Mouse (Mus musculus): ENCODE measurements around the gene Tenm2. TPM values are rescaled to one million over a fixed set of nuclear protein-coding genes. Genes with fewer than 3 reads are reported as not detected.

Gene Tenm2
- polyA plus RNA-seq, 1 experiment = 0.61 TPM

GRCm38 (mm10) chr11:36172520-36172919, 1063.2 kb downstream of the Tenm2 start:
- no peak for TF ChIP-seq POLR2A (IDR thresholded peaks at IDR 0.05; ENCODE audit: low read depth, low read length)
- no peak for TF ChIP-seq CTCF (conservative IDR thresholded peaks at IDR 0.05; ENCODE audit: insufficient read depth, insufficient read length, low read depth, low read length)
- H3K4me1 ChIP-seq (ENCODE audit: control insufficient read depth, insufficient read depth, low read length) = no peaks in the 10 kb centered on the region
- WGBS = 80% methylated on average over 6 of the region's 6 CpGs
- no peaks in the 10 kb centered on the region for H3K36me3 ChIP-seq (ENCODE audit: control insufficient read depth, insufficient read depth, low read length)
- no peaks in the 10 kb centered on the region for H3K27me3 ChIP-seq (replicated peaks; ENCODE audit: control insufficient read depth, insufficient read depth, low read length)
- no peak overlapping the region for H3K27ac ChIP-seq (ENCODE audit: insufficient read depth, low read depth, low read length)
- H3K4me3 ChIP-seq (ENCODE audit: insufficient read depth, low read depth, low read length) = no peak overlapping the region
- no peak for DNase-seq

- H3K27me3 ChIP-seq (replicated peaks; ENCODE audit: control insufficient read depth, insufficient read depth, low read length) = no peaks in the 10 kb centered on the region
- no peaks in the 10 kb centered on the region for H3K36me3 ChIP-seq (ENCODE audit: control insufficient read depth, insufficient read depth, low read length)
- no peak for TF ChIP-seq CTCF (conservative IDR thresholded peaks at IDR 0.05; ENCODE audit: insufficient read depth, insufficient read length, low read depth, low read length)
- no peak for TF ChIP-seq POLR2A (IDR thresholded peaks at IDR 0.05; ENCODE audit: low read depth, low read length)
- DNase-seq = no peak
- no peak overlapping the region for H3K27ac ChIP-seq (ENCODE audit: insufficient read depth, low read depth, low read length)
- H3K4me3 ChIP-seq (ENCODE audit: insufficient read depth, low read depth, low read length) = no peak overlapping the region
- WGBS = 78% methylated on average over 7 of the region's 7 CpGs
- H3K4me1 ChIP-seq (ENCODE audit: control insufficient read depth, insufficient read depth, low read length) = no peaks in the 10 kb centered on the region
Measured at GRCm38 (mm10) chr11:36171991-36172390, 1063.8 kb downstream of the Tenm2 start.

- Histone ChIP-seq H3K4me3 (ENCODE audit: insufficient read depth, low read depth, low read length) (no peak overlapping the region), H3K27ac (ENCODE audit: insufficient read depth, low read depth, low read length) (no peak overlapping the region), H3K4me1 (ENCODE audit: control insufficient read depth, insufficient read depth, low read length) (no peaks in the 10 kb centered on the region), H3K27me3 (replicated peaks; ENCODE audit: control insufficient read depth, insufficient read depth, low read length) (no peaks in the 10 kb centered on the region), H3K36me3 (ENCODE audit: control insufficient read depth, insufficient read depth, low read length) (no peaks in the 10 kb centered on the region)
- no peak for TF ChIP-seq CTCF (conservative IDR thresholded peaks at IDR 0.05; ENCODE audit: insufficient read depth, insufficient read length, low read depth, low read length)
- TF ChIP-seq POLR2A (IDR thresholded peaks at IDR 0.05; ENCODE audit: low read depth, low read length) = no peak
- DNase-seq = no peak
- WGBS = 77% methylated on average over 12 of the region's 12 CpGs
Measured at GRCm38 (mm10) chr11:36171221-36171620, 1064.5 kb downstream of the Tenm2 start.

- WGBS = 67% methylated on average over 4 of the region's 4 CpGs
- no peaks in the 10 kb centered on the region for H3K36me3 ChIP-seq (ENCODE audit: control insufficient read depth, insufficient read depth, low read length)
- TF ChIP-seq CTCF (conservative IDR thresholded peaks at IDR 0.05; ENCODE audit: insufficient read depth, insufficient read length, low read depth, low read length) = no peak
- no peak for TF ChIP-seq POLR2A (IDR thresholded peaks at IDR 0.05; ENCODE audit: low read depth, low read length)
Measured at GRCm38 (mm10) chr11:36169738-36170137, 1066.0 kb downstream of the Tenm2 start.

GRCm38 (mm10) chr11:36168921-36169537, 1066.7 kb downstream of the Tenm2 start:
- Histone ChIP-seq H3K4me1 (ENCODE audit: control insufficient read depth, insufficient read depth, low read length) (no peaks in the 10 kb centered on the region), H3K27ac (ENCODE audit: insufficient read depth, low read depth, low read length) (no peak overlapping the region), H3K36me3 (ENCODE audit: control insufficient read depth, insufficient read depth, low read length) (no peaks in the 10 kb centered on the region), H3K4me3 (ENCODE audit: insufficient read depth, low read depth, low read length) (no peak overlapping the region), H3K27me3 (replicated peaks; ENCODE audit: control insufficient read depth, insufficient read depth, low read length) (no peaks in the 10 kb centered on the region)
- WGBS = 81% methylated on average over 6 of the region's 6 CpGs
- DNase-seq = no peak
- TF ChIP-seq POLR2A (IDR thresholded peaks at IDR 0.05; ENCODE audit: low read depth, low read length) = no peak
- TF ChIP-seq CTCF (conservative IDR thresholded peaks at IDR 0.05; ENCODE audit: insufficient read depth, insufficient read length, low read depth, low read length) = no peak

More at GRCm38 (mm10) chr11:36169738-36170137, 1066.0 kb downstream of the Tenm2 start:
- H3K27me3 ChIP-seq (replicated peaks; ENCODE audit: control insufficient read depth, insufficient read depth, low read length) = no peaks in the 10 kb centered on the region
- DNase-seq = no peak
- H3K4me3 ChIP-seq (ENCODE audit: insufficient read depth, low read depth, low read length) = no peak overlapping the region
- no peaks in the 10 kb centered on the region for H3K4me1 ChIP-seq (ENCODE audit: control insufficient read depth, insufficient read depth, low read length)
- H3K27ac ChIP-seq (ENCODE audit: insufficient read depth, low read depth, low read length) = no peak overlapping the region

GRCm38 (mm10) chr11:36167766-36168318, 1067.9 kb downstream of the Tenm2 start:
- no peak for TF ChIP-seq CTCF (conservative IDR thresholded peaks at IDR 0.05; ENCODE audit: insufficient read depth, insufficient read length, low read depth, low read length)
- Histone ChIP-seq H3K27ac (ENCODE audit: insufficient read depth, low read depth, low read length) (no peak overlapping the region), H3K4me1 (ENCODE audit: control insufficient read depth, insufficient read depth, low read length) (no peaks in the 10 kb centered on the region), H3K4me3 (ENCODE audit: insufficient read depth, low read depth, low read length) (no peak overlapping the region), H3K27me3 (replicated peaks; ENCODE audit: control insufficient read depth, insufficient read depth, low read length) (no peaks in the 10 kb centered on the region), H3K36me3 (ENCODE audit: control insufficient read depth, insufficient read depth, low read length) (no peaks in the 10 kb centered on the region)
- DNase-seq = no peak
- 80% methylated on average over 10 of the region's 10 CpGs for WGBS

GRCm38 (mm10) chr11:36163580-36163979, 1072.2 kb downstream of the Tenm2 start:
- Histone ChIP-seq H3K4me3 (ENCODE audit: insufficient read depth, low read depth, low read length) (no peak overlapping the region), H3K27ac (ENCODE audit: insufficient read depth, low read depth, low read length) (no peak overlapping the region), H3K36me3 (ENCODE audit: control insufficient read depth, insufficient read depth, low read length) (no peaks in the 10 kb centered on the region), H3K27me3 (replicated peaks; ENCODE audit: control insufficient read depth, insufficient read depth, low read length) (no peaks in the 10 kb centered on the region), H3K4me1 (ENCODE audit: control insufficient read depth, insufficient read depth, low read length) (no peaks in the 10 kb centered on the region)
- DNase-seq = no peak
- WGBS = 55% methylated on average over 11 of the region's 11 CpGs
- TF ChIP-seq CTCF (conservative IDR thresholded peaks at IDR 0.05; ENCODE audit: insufficient read depth, insufficient read length, low read depth, low read length) (no peak), POLR2A (IDR thresholded peaks at IDR 0.05; ENCODE audit: low read depth, low read length) (no peak)

Measured in kidney, adult 2 months (tissue).